Mouse (Mus musculus) liver, adult 2 months (tissue): ENCODE data around the gene Nxph4.
A peak's percentile ranks its signal among the peaks of the same experiment; 100 is the strongest.

Experiments
- CTCF ChIP-seq: fragments of 200-500 bp; IDR thresholded peaks from 2 replicates; pipeline ENCODE4 v1.5.1; 2011; ENCODE audit warnings: low read depth, low read length, control low read depth
- POLR2A ChIP-seq: fragments of 200-500 bp; IDR thresholded peaks from 2 replicates; pipeline ENCODE4 v1.6.1; 2011; ENCODE audit warnings: low read length, control low read depth; ENCODE audit not compliant: insufficient read depth; ENCODE audit errors: extremely low read depth

DNA sequence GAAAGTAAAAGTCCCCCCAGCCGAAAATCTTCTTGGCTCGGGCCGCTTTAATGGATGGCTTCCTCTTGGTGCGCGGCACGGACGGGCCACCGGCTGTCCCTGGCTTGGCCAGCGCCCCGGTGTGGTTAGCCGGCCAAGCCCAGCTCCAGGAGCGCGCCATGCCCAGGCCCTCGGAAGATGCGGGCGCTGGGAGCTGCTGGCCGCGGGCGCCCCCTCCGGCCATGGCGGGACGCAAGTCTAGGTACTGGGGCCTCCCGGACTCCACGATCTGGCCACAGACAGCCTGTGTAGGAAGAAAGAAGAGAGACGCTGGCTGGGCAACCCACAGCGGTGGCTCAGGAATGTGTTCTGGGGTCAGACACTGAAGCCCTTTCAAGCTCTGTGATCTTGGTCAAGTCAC lies 7.7 kb downstream of the Nxph4 start:
- no peak for TF ChIP-seq POLR2A
- TF ChIP-seq CTCF = peak; percentile 71
